Mouse (Mus musculus): ENCODE data around the gene Pex5.

Gene Pex5

GRCm38 (mm10) chr6:124360549-124360948 is 54.3 kb downstream of the Pex5 start:
- DNase-seq (ENCODE audit: low spot score in 2 of 2) = no peak

GRCm38 (mm10) chr6:124358953-124359352 is 55.9 kb downstream of the Pex5 start:
- no peak for DNase-seq (ENCODE audit: low spot score in 2 of 2)

- no peak for DNase-seq (ENCODE audit: low spot score in 2 of 2)
Observed at GRCm38 (mm10) chr6:124353246-124353645, 61.6 kb downstream of the Pex5 start.
